ENCODE assay signal across 26 mouse cellular contexts in genomic region chr1:189345166-189345565, GRCm38 (mm10). TPM values are rescaled to one million over a fixed set of nuclear protein-coding genes. Genes with fewer than 3 reads are reported as not detected.
DNase-seq lines count a peak whose midpoint lies in the region; TF ChIP-seq lines count a peak whose summit lies in the region.
"Had no signal": no experiment of that assay in that cellular context is flagged by ENCODE, and none has a peak within 500 bp of the region (broad histone marks: within the 10 kb centered on the region; RNA-seq: fewer than 3 reads in every experiment).

No protein-coding gene starts in this region.

- no peak for TF ChIP-seq CTCF in thymus, adult 2 months (IDR thresholded peaks at IDR 0.05; ENCODE audit: borderline replicate concordance, control insufficient read depth, extremely low read depth, insufficient read depth, low read length, poor library complexity)

- peak; percentile 85 for DNase-seq in heart, adult 11 months
- no peak for DNase-seq in heart, postnatal 4 days
- peak; percentile 24 to 29 for DNase-seq in right cerebral cortex, adult 2 months (ENCODE audit: low spot score in 2 of 2)
- DNase-seq in right cerebral cortex, postnatal 10 days (ENCODE audit: low spot score in 2 of 2): no peak
- DNase-seq in fat pad, adult 2 months (ENCODE audit: extremely low read depth, low read depth, low spot score): peak; percentile 63
- no peak for DNase-seq in thymus, adult 2 months
- DNase-seq: adrenal gland, adult 2 months; adrenal gland, postnatal 14 days; cerebellum, adult 11-12 months; cerebellum, adult 8-10 months; cerebellum, postnatal 36 days; embryo, embryonic 11 days; gastrocnemius, adult 2 months; gastrocnemius, postnatal 14 days; heart, postnatal 10 days; heart, postnatal 36 days had no signal

- no peak for TF ChIP-seq POLR2A in thymus, adult 2 months (IDR thresholded peaks at IDR 0.05; ENCODE audit: control insufficient read depth, extremely low read depth, insufficient read depth, low read length, poor library complexity)

- H3K27ac ChIP-seq in thymus, adult 2 months (ENCODE audit: control insufficient read depth, insufficient read depth, low read length): no peak overlapping the region
- H3K27ac ChIP-seq: embryonic facial prominence, embryonic 15.5 days; forebrain, embryonic 12.5 days; forebrain, embryonic 15.5 days; gastrocnemius, adult 2 months; heart, embryonic 15.5 days; hindbrain, embryonic 14.5 days; hindbrain, postnatal 0 days had no signal

- no peaks in the 10 kb centered on the region for H3K27me3 ChIP-seq in thymus, adult 2 months (ENCODE audit: control insufficient read depth, insufficient read depth, low read length)
- H3K27me3 ChIP-seq: forebrain, embryonic 15.5 days had no signal

- no peaks in the 10 kb centered on the region for H3K4me1 ChIP-seq in thymus, adult 2 months (replicated peaks; ENCODE audit: control insufficient read depth, insufficient read depth, low read length)

- WGBS in thymus, adult 2 months: 77% methylated on average over 5 of the region's 5 CpGs

- H3K4me3 ChIP-seq in thymus, adult 2 months (ENCODE audit: control insufficient read depth, insufficient read depth, low read length): no peak overlapping the region
- H3K4me3 ChIP-seq: embryonic facial prominence, embryonic 15.5 days; forebrain, embryonic 12.5 days; gastrocnemius, adult 2 months; heart, embryonic 12.5 days; heart, embryonic 15.5 days had no signal

- no peaks in the 10 kb centered on the region for H3K36me3 ChIP-seq in thymus, adult 2 months (ENCODE audit: control insufficient read depth, insufficient read depth, low read length)
- H3K36me3 ChIP-seq: embryonic facial prominence, embryonic 15.5 days; forebrain, embryonic 12.5 days; forebrain, embryonic 15.5 days; heart, embryonic 12.5 days; heart, embryonic 15.5 days had no signal

RNA-seq across cellular contexts. Expression of gene Kcnk2, which starts 56.9 kb away (rescaled TPM):
- 1 to 10 TPM; 6.1 to 7.6 TPM for total RNA-seq in heart, postnatal 4 days (2021)
- 3.9 and 4.4 TPM in 2 replicates for polyA plus RNA-seq in thymus, adult 2 months (2012; rRNA removed)
- total RNA-seq: MEL had no signal
- polyA plus RNA-seq: CD4-positive, CD25-positive, alpha-beta regulatory T cell, adult 4 months; inflammation-experienced regulatory T-cells, adult 6 months had no signal

Comparison
In these comparisons a context has a peak if more than half of its experiments do, and no peak if none do; other contexts are left out.
1. DNase-seq: peak in heart, adult 11 months (single experiment), right cerebral cortex, adult 2 months (2 of 2) and fat pad, adult 2 months (single experiment); none in heart, postnatal 4 days (single experiment), right cerebral cortex, postnatal 10 days (0 of 2) and thymus, adult 2 months (single experiment).